Mouse (Mus musculus) heart, embryonic 16.5 days (tissue): Measurements from ENCODE around the gene Psg18. TPM values are rescaled to one million over a fixed set of nuclear protein-coding genes. Genes with fewer than 3 reads are reported as not detected.
"Not testable (repeated sequence)": the region's sequence is repeated elsewhere in the genome, so short reads cannot be mapped to it uniquely, and the experiment has no call there.

ENCODE experiments used
- ATAC-seq: fragments of 200-750 bp; cut with Nextera tagmentation; replicated peaks from 2 replicates; pipeline ENCODE4 v1.8.0; 2017; ENCODE audit warnings: moderate number of reproducible peaks; ENCODE audit not compliant: insufficient read depth, low FRiP score; ENCODE audit errors: extremely low read depth
- H3K27ac ChIP-seq: fragments of 300-500 bp; sonication (generic); 2 replicates; pipeline ENCODE4 v1.5.1; 2014; ENCODE audit warnings: mild to moderate bottlenecking, low read length, control low read depth, moderate library complexity
- H3K27me3 ChIP-seq: fragments of 300-500 bp; sonication (generic); 2 replicates; pipeline ENCODE4 v1.6.1; 2014; ENCODE audit warnings: low read length, mixed read lengths; ENCODE audit not compliant: control insufficient read depth, insufficient read depth
- H3K36me3 ChIP-seq: fragments of 300-500 bp; sonication (generic); 2 replicates; pipeline ENCODE4 v1.6.1; 2014; ENCODE audit not compliant: control insufficient read depth, insufficient read depth
- H3K4me1 ChIP-seq: fragments of 300-500 bp; sonication (generic); 2 replicates; pipeline ENCODE4 v1.6.1; 2014; ENCODE audit warnings: low read length, mixed read lengths; ENCODE audit not compliant: control insufficient read depth, insufficient read depth
- H3K4me2 ChIP-seq: fragments of 300-500 bp; sonication (generic); 2 replicates; pipeline ENCODE4 v1.6.1; 2014; ENCODE audit warnings: low read depth, mild to moderate bottlenecking, control low read depth, low read length
- H3K4me3 ChIP-seq: fragments of 300-500 bp; sonication (generic); 2 replicates; pipeline ENCODE4 v1.5.1; 2014; ENCODE audit warnings: mild to moderate bottlenecking, control low read depth, low read length
- H3K9ac ChIP-seq: fragments of 300-500 bp; sonication (generic); 2 replicates; pipeline ENCODE4 v1.6.1; 2014; ENCODE audit warnings: low read length, control low read depth
- H3K9me3 ChIP-seq: fragments of 300-500 bp; sonication (generic); replicated peaks from 2 replicates; pipeline ENCODE4 v1.6.1; 2016; ENCODE audit warnings: low read length; ENCODE audit not compliant: control insufficient read depth
- WGBS: fragments of 180-500 bp; shearing (Covaris S2); extraction: QIAGEN DNeasy Blood & Tissue Kit; methylation state at CpG from one replicate; pipeline ENCODE4 v1.1.7; 2014; 5-methylcytosine and 5-hydroxymethylcytosine counted together
- polyA plus RNA-seq: library from polyadenylated mRNA; unstranded; fragments of >200 nt; fragmentation: Nextera tagmentation; extraction: Ambion mirVana; gene quantifications from 2 replicates; pipeline ENCODE4 v1.2.1, GENCODE M21; 2015

The Psg18 gene
- polyA plus RNA-seq: not detected in 2 replicates

GRCm38 (mm10) chr7:18354909-18355308, at the start of gene Psg18:
TSS of gene Psg18 (minus strand) at chr7:18355009.
- not testable (repeated sequence) for H3K4me2 ChIP-seq, H3K36me3 ChIP-seq, ATAC-seq, H3K4me3 ChIP-seq, H3K9ac ChIP-seq, H3K9me3 ChIP-seq, H3K4me1 ChIP-seq, H3K27ac ChIP-seq, H3K27me3 ChIP-seq
- 59% methylated on average over 3 of the region's 3 CpGs for WGBS

DNA sequence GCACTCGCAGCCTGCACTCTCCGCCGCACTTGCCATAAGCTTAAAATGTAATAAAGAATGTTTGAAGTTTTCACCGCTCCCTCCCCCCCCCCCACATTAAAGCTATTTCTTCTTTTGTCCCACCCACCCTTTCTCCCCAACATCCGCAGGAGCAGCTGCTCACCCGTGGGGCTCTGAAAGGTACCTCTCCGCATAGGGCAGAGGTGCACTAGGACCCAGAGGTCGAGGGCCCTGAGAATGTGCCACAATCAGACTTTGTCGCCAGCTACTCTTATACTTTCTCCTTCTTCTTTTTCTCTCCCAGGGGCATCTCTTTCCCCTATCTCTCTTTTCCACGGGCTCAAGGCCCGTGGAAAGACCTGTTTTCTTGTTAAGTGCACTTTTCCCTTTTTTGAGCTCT, 48.6 kb upstream of the Psg18 start:
- no peak for ATAC-seq

GRCm38 (mm10) chr7:18402527-18403237, 47.9 kb upstream of the Psg18 start:
- H3K4me2 ChIP-seq: no peak overlapping the region
- H3K9me3 ChIP-seq: peaks cover 12% of the 10 kb centered on the region
- H3K27me3 ChIP-seq: no peaks in the 10 kb centered on the region
- no peaks in the 10 kb centered on the region for H3K36me3 ChIP-seq
- H3K9ac ChIP-seq: no peak overlapping the region
- no peaks in the 10 kb centered on the region for H3K4me1 ChIP-seq
- H3K27ac ChIP-seq: no peak overlapping the region
- H3K4me3 ChIP-seq: no peak overlapping the region
- ATAC-seq: no peak
- WGBS: 38% methylated on average over 31 of the region's 35 CpGs

More for the DNA sequence above, 48.6 kb upstream of the Psg18 start:
- Histone ChIP-seq H3K36me3 (no peaks in the 10 kb centered on the region), H3K27ac (no peak overlapping the region), H3K27me3 (no peaks in the 10 kb centered on the region), H3K9me3 (peaks cover 16% of the 10 kb centered on the region), H3K9ac (no peak overlapping the region), H3K4me1 (no peaks in the 10 kb centered on the region), H3K4me3 (no peak overlapping the region), H3K4me2 (no peak overlapping the region)
- whole genome bisulfite sequencing: 31% methylated on average over 10 of the region's 11 CpGs

- H3K36me3 ChIP-seq, H3K9me3 ChIP-seq, ATAC-seq, H3K27ac ChIP-seq, H3K4me2 ChIP-seq, H3K27me3 ChIP-seq, H3K9ac ChIP-seq, H3K4me3 ChIP-seq, H3K4me1 ChIP-seq: not testable (repeated sequence)
- 69% methylated on average over 4 of the region's 4 CpGs for WGBS
Measured at GRCm38 (mm10) chr7:18391483-18391882, 36.7 kb upstream of the Psg18 start.

GRCm38 (mm10) chr7:18378295-18378694, 23.5 kb upstream of the Psg18 start:
- WGBS: 38% methylated on average over 2 of the region's 2 CpGs
- Histone ChIP-seq H3K36me3 (no peaks in the 10 kb centered on the region), H3K9me3 (peaks cover 20% of the 10 kb centered on the region), H3K4me2 (no peak overlapping the region), H3K4me3 (no peak overlapping the region), H3K27me3 (no peaks in the 10 kb centered on the region), H3K27ac (no peak overlapping the region), H3K4me1 (no peaks in the 10 kb centered on the region), H3K9ac (no peak overlapping the region)
- no peak for ATAC-seq

DNA sequence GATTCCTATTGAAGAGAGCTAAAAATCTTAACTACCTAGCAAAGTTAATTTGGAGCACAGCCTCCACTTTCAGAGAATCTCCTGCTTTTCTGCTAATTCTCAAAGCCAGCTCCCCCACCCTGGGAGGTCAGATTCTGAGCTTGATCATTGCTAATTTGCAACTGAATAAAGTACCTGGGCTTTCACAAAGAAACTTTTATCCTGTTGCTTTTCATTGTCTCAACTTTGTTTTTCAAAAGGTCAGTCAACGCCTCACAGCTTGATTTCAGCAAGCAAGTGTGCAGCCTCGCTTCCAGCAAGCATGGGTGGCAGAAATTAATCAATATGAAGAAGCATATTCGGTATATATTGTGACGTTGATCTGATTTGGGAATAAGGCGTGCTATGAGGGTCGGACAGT, 19.4 kb downstream of the Psg18 start:
- not testable (repeated sequence) for H3K9ac ChIP-seq, ATAC-seq

More for the DNA sequence above, 19.4 kb downstream of the Psg18 start:
- H3K36me3 ChIP-seq, H3K27me3 ChIP-seq, H3K4me1 ChIP-seq, H3K27ac ChIP-seq, H3K4me2 ChIP-seq, H3K4me3 ChIP-seq: not testable (repeated sequence)
- WGBS: 69% methylated on average over 6 of the region's 6 CpGs
- peaks cover 17% of the 10 kb centered on the region for H3K9me3 ChIP-seq

Other genes starting within 250 kb of the Psg18 start
- not detected in 2 replicates for gene Igfl3, start 178.5 kb downstream of the Psg18 start, polyA plus RNA-seq
- gene Mill1, start 109.7 kb downstream of the Psg18 start, polyA plus RNA-seq: not detected in 2 replicates
- gene Psg28, start 77.0 kb upstream of the Psg18 start, polyA plus RNA-seq: not detected in 2 replicates
- not detected in 2 replicates for gene Psg26, start 129.2 kb upstream of the Psg18 start, polyA plus RNA-seq
- gene Psg25, start 177.3 kb upstream of the Psg18 start, polyA plus RNA-seq: not detected in 2 replicates
- gene Psg27, start 212.3 kb upstream of the Psg18 start, polyA plus RNA-seq: not detected in 2 replicates